Mouse (Mus musculus): Measurements from ENCODE around the gene Zfp651. TPM values are rescaled to one million over a fixed set of nuclear protein-coding genes. Genes with fewer than 3 reads are reported as not detected.

Gene Zfp651
- polyA plus RNA-seq, 1 experiment: 0.04 TPM

DNA sequence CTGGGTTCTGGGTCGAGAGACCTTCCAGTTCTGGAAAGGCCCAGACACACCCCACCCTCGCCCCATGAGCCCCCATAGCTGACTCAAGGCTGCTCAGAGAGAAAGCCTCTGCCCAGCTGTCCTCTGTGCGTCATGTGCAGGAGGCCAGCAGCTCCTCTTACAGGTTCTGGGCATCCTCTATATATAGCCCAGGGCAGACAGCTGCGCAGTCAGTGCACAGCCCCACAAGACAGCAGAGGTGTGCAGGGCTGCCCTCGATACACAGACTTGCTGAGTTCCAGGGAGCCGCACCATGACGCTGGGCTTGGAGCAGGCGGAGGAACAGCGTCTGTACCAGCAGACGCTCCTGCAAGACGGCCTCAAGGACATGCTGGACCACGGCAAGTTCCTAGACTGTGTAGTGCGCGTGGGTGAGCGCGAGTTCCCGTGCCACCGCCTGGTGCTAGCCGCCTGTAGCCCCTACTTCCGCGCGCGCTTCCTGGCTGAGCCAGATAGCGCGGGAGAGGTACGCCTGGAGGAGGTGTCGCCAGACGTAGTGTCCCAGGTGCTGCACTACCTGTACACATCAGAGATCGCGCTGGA lies 18.4 kb downstream of the Zfp651 start, which contains the start of gene Klhl40:
Gene Klhl40 (plus strand): TSS at position 124 of the 582 bp plus-strand sequence.
- H3K4me3 ChIP-seq (replicated peaks): no peak within 1 kb of the TSS
- no peaks in the 10 kb centered on the region for H3K9me3 ChIP-seq (ENCODE audit: control insufficient read depth, low read length)
- no peak for TF ChIP-seq TAL1 (IDR thresholded peaks at IDR 0.05; ENCODE audit: low read length)
- no peak for TF ChIP-seq GATA1 (IDR thresholded peaks at IDR 0.05; ENCODE audit: low read length)

DNA sequence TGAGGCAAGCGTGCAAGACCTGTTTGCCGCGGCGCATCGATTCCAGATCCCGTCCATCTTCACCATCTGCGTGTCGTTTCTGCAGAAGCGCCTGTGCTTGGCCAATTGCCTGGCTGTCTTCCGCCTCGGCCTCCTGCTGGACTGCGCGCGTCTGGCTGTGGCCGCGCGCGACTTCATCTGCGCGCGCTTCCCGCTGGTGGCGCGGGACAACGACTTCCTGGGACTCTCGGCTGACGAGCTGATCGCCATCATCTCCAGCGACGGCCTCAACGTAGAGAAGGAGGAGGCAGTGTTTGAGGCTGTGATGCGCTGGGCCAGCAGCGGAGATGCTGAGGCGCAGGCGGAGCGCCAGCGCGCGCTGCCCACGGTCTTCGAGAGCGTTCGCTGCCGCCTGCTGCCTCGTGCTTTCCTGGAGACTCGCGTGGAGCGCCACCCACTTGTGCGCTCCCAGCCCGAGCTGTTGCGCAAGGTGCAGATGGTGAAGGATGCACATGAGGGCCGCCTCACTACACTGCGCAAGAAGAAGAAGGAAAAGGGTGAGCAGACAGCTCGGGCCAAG lies 19.0 kb downstream of the Zfp651 start:
- Histone ChIP-seq H3K36me3 (ENCODE audit: control insufficient read depth) (no peaks in the 10 kb centered on the region), H3K27me3 (ENCODE audit: control insufficient read depth) (peaks cover 25% of the 10 kb centered on the region), H3K9me3 (ENCODE audit: control insufficient read depth, low read length) (no peaks in the 10 kb centered on the region), H3K4me3 (replicated peaks) (no peak overlapping the region), H3K4me1 (ENCODE audit: control insufficient read depth) (no peaks in the 10 kb centered on the region)
- TF ChIP-seq TAL1 (IDR thresholded peaks at IDR 0.05; ENCODE audit: low read length) (no peak), GATA1 (IDR thresholded peaks at IDR 0.05; ENCODE audit: low read length) (no peak)

More for the DNA sequence above, 18.4 kb downstream of the Zfp651 start, which contains the start of gene Klhl40:
- Histone ChIP-seq H3K36me3 (ENCODE audit: control insufficient read depth) (no peaks in the 10 kb centered on the region), H3K27me3 (ENCODE audit: control insufficient read depth) (peaks cover 25% of the 10 kb centered on the region), H3K4me1 (ENCODE audit: control insufficient read depth) (no peaks in the 10 kb centered on the region)

DNA sequence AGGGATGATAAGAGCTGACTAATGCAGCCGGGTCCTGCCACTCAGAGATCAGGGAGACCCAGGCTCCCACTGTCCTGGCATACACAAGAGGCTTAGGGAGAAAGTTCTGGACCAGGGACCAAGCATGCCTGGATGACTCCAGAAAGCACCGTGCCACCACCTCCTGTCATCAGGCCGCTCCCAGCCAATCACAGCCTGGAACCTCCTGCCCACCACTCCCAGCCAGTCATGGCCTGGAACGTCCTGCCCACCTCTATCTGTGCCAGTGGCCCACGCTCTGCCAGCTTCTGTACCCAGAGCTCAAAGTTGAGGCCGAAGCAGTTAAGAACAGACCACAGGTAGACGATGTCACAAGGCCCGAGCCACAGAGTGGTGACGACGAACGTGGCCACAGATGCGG lies 25.7 kb downstream of the Zfp651 start:
- no peaks in the 10 kb centered on the region for H3K27me3 ChIP-seq (ENCODE audit: control insufficient read depth)

DNA sequence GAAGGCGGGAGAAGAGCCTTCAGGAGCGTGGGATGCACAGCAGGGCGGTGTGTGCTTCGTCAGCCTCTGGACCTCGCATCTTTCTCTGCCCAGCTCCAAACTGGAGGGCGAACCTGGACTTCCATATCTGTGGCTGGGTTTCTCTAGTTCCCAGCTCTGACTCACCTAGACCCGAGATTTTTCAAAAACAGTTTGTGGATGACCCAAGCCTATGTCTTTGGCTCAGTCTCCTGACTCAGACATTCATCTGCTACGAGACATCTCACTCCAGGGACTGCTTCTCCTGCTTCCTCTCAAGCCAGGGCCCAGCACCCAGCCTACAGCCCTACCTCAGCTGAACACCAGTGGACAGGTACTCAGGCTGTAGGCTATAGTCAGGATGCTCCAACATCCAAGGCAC lies 26.1 kb downstream of the Zfp651 start:
- H3K27me3 ChIP-seq (ENCODE audit: control insufficient read depth): no peaks in the 10 kb centered on the region
- no peak for TF ChIP-seq GATA1 (IDR thresholded peaks at IDR 0.05; ENCODE audit: low read length)
- TF ChIP-seq TAL1 (IDR thresholded peaks at IDR 0.05; ENCODE audit: low read length): no peak
- H3K4me1 ChIP-seq (ENCODE audit: control insufficient read depth): no peaks in the 10 kb centered on the region
- H3K9me3 ChIP-seq (ENCODE audit: control insufficient read depth, low read length): no peaks in the 10 kb centered on the region
- no peaks in the 10 kb centered on the region for H3K36me3 ChIP-seq (ENCODE audit: control insufficient read depth)
- H3K4me3 ChIP-seq (replicated peaks): no peak overlapping the region

More for the DNA sequence above, 25.7 kb downstream of the Zfp651 start:
- Histone ChIP-seq H3K4me1 (ENCODE audit: control insufficient read depth) (no peaks in the 10 kb centered on the region), H3K36me3 (ENCODE audit: control insufficient read depth) (no peaks in the 10 kb centered on the region), H3K4me3 (replicated peaks) (no peak overlapping the region), H3K9me3 (ENCODE audit: control insufficient read depth, low read length) (no peaks in the 10 kb centered on the region)
- TF ChIP-seq GATA1 (IDR thresholded peaks at IDR 0.05; ENCODE audit: low read length) (no peak), TAL1 (IDR thresholded peaks at IDR 0.05; ENCODE audit: low read length) (no peak)

DNA sequence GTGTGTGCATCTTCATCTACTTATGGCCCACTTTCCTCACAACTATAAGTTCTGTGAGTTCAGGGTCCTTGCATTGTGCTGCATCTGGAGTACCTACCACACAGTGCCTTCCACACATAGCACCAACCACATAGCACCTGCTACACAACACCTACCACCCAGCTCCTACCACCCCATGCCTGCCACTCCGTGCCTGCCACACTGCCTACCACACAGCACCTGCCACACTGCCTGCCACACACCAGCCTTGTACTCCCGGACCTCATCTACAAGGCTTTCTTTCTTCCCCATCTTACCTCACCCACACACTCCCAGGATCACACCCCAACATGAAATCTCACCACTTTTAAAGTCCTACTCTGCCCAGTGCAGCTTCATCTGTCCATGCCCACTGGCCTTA lies 27.2 kb downstream of the Zfp651 start:
- Histone ChIP-seq H3K36me3 (ENCODE audit: control insufficient read depth) (no peaks in the 10 kb centered on the region), H3K4me3 (replicated peaks) (no peak overlapping the region), H3K27me3 (ENCODE audit: control insufficient read depth) (no peaks in the 10 kb centered on the region), H3K9me3 (ENCODE audit: control insufficient read depth, low read length) (no peaks in the 10 kb centered on the region), H3K4me1 (ENCODE audit: control insufficient read depth) (no peaks in the 10 kb centered on the region)
- TF ChIP-seq GATA1 (IDR thresholded peaks at IDR 0.05; ENCODE audit: low read length): no peak
- TF ChIP-seq TAL1 (IDR thresholded peaks at IDR 0.05; ENCODE audit: low read length): no peak

DNA sequence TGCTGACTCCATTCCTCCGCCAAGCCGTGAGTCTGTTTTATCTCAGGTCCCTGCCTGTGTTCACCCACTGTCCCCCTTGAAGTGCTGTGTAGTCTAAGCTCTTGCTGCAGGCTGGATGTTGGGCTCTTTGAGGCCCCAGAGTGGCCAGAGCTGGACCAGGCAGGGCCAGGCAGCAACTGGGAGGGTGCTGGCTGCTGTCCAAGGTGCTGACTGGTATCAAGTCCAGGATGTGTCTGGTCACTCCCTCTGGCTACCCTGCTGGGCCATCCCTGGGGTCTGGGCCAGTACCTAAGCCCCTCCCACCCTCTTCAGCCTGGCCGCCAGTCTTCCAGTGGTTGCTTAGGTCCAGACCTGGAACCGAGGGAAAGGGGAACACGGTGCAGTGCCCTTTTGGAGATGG lies 32.1 kb downstream of the Zfp651 start:
- no peaks in the 10 kb centered on the region for H3K36me3 ChIP-seq (ENCODE audit: control insufficient read depth)
- H3K9me3 ChIP-seq (ENCODE audit: control insufficient read depth, low read length): no peaks in the 10 kb centered on the region
- TF ChIP-seq TAL1 (IDR thresholded peaks at IDR 0.05; ENCODE audit: low read length) (no peak), GATA1 (IDR thresholded peaks at IDR 0.05; ENCODE audit: low read length) (no peak)
- H3K4me1 ChIP-seq (ENCODE audit: control insufficient read depth): no peaks in the 10 kb centered on the region
- no peak overlapping the region for H3K4me3 ChIP-seq (replicated peaks)
- H3K27me3 ChIP-seq (ENCODE audit: control insufficient read depth): no peaks in the 10 kb centered on the region

DNA sequence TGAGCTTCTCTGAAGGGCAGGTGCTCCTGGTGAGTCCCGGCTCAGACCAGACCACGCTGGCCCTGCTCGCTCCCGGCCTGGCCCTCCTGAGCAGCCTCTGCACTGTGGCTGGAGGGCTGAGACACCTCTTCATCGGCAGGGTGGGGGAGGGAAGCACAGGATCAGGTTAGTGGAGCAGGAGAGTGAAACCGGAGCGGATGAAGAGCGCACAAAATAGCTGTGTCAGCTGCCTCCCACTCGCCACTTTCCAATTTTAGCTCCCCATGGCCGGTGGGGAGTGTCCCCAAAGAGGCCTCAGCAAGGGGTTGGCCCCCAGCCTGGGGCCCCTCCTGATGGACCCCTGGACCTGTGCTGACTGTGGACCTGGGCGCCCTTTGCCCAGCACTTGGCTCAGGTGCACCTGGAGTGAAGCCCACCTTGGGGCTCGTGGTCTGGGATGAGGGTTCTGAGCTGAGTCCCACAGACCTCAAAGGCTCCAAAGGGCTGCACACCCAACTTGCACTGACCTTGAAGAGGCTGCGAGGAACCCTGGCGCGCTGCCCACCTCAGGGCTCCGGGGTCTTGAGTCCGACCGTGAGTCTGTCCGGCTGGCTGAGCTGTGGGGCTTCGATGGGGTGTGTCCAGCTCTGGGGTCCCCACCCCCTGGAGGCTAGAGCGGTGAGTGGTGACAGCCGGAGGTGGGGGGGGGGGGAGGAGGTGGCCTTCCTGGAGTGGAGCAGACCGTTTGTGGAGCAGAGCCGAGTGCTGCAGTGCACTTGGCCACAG lies 32.8 kb downstream of the Zfp651 start, which contains the start of gene Hhatl:
Gene Hhatl (minus strand): TSS at position 751 of the 765 bp plus-strand sequence.
- no peak for TF ChIP-seq GATA1 (IDR thresholded peaks at IDR 0.05; ENCODE audit: low read length)
- no peak for TF ChIP-seq TAL1 (IDR thresholded peaks at IDR 0.05; ENCODE audit: low read length)
- no peaks in the 10 kb centered on the region for H3K27me3 ChIP-seq (ENCODE audit: control insufficient read depth)

DNA sequence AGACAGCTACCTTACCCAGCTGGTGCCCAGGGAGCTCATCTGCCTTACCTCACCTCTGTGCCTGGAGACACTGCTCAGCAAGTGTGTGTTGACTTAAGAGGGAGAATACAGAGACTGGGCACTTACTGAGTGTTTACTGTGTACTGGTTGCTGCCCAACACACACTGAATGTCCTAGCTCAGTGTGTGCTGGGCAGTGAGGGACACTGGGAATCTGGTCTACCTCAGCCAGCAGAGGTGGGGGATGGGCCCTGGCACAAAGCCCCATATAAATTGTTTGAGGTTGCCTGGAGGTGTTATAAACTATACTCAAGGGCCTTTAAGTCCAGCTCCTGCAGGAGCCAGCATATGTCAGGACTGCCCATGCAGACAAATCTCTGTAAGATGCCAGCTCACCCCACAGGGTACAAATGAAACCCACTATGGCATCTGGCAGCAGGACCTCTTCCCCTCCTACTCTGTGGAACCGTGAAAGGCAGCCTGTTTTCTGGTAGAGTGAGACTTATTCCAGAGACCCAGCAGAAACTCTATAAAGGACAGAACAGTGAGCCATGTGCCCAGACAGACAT lies 35.9 kb downstream of the Zfp651 start:
- H3K9me3 ChIP-seq (ENCODE audit: control insufficient read depth, low read length): no peaks in the 10 kb centered on the region
- TF ChIP-seq TAL1 (IDR thresholded peaks at IDR 0.05; ENCODE audit: low read length) (no peak), GATA1 (IDR thresholded peaks at IDR 0.05; ENCODE audit: low read length) (no peak)
- H3K27me3 ChIP-seq (ENCODE audit: control insufficient read depth): no peaks in the 10 kb centered on the region

More for the DNA sequence above, 32.8 kb downstream of the Zfp651 start, which contains the start of gene Hhatl:
- no peaks in the 10 kb centered on the region for H3K9me3 ChIP-seq (ENCODE audit: control insufficient read depth, low read length)
- no peaks in the 10 kb centered on the region for H3K4me1 ChIP-seq (ENCODE audit: control insufficient read depth)
- no peak within 1 kb of the TSS for H3K4me3 ChIP-seq (replicated peaks)
- no peaks in the 10 kb centered on the region for H3K36me3 ChIP-seq (ENCODE audit: control insufficient read depth)

DNA sequence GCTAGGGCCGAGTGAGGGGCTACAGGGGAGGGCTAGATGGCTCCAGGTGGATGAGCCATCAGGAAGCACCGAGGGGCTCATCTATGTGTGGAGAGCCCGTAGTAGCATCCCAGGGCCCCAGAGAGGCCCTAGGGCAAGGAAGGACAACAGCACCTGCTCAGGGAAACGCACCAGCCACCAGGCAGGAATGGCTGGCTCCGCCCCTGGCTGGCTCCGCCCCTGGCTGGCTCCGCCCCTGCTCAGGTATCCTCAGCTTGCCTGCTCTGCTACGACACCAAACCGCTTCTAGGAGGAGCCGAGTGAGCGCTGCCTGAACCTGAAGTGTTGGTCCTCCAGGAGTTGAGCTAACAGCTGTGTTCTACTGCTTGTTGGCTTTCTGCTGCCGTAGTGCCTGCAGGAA lies 38.6 kb downstream of the Zfp651 start:
- TF ChIP-seq GATA1 (IDR thresholded peaks at IDR 0.05; ENCODE audit: low read length) (no peak), TAL1 (IDR thresholded peaks at IDR 0.05; ENCODE audit: low read length) (no peak)
- no peak overlapping the region for H3K4me3 ChIP-seq (replicated peaks)
- no peaks in the 10 kb centered on the region for H3K27me3 ChIP-seq (ENCODE audit: control insufficient read depth)

More for the DNA sequence above, 35.9 kb downstream of the Zfp651 start:
- Histone ChIP-seq H3K36me3 (ENCODE audit: control insufficient read depth) (no peaks in the 10 kb centered on the region), H3K4me3 (replicated peaks) (no peak overlapping the region), H3K4me1 (ENCODE audit: control insufficient read depth) (peaks cover 3% of the 10 kb centered on the region)

More for the DNA sequence above, 38.6 kb downstream of the Zfp651 start:
- Histone ChIP-seq H3K9me3 (ENCODE audit: control insufficient read depth, low read length) (no peaks in the 10 kb centered on the region), H3K36me3 (ENCODE audit: control insufficient read depth) (no peaks in the 10 kb centered on the region), H3K4me1 (ENCODE audit: control insufficient read depth) (peaks cover 3% of the 10 kb centered on the region)

Measured in erythroblast, embryonic 14.5 days (primary cell).